In the genomic region with DNA sequence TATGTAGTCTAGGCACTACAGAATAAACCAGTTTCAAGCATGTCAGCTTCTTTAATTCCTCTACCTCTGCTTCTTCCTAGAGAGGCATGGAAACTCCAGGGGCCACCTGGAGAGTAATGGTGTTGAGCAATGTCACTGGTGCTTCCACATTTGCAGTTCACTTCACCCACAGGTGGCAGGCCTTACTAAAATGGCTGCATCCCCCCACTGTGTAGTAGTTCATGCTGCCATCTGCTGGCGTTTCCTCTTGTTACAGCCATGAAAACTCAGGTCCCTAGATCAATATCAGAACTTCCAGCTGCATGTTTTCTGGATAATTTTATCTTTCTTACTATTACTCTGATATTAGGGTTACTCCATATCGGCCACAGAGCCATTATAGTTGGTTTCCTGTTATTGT, we compare ENCODE assay signal across 9 mouse cellular contexts.
DNase-seq lines count a peak whose midpoint lies in the region; ATAC-seq and TF ChIP-seq lines count a peak whose summit lies in the region.
"Had no signal": no experiment of that assay in that cellular context is flagged by ENCODE, and none has a peak within 500 bp of the region (broad histone marks: within the 10 kb centered on the region; RNA-seq: fewer than 3 reads in every experiment).

No protein-coding gene starts in this region.

- H3K9me3 ChIP-seq in MEL (replicated peaks; ENCODE audit: insufficient read depth, low read length), result no peaks in the 10 kb centered on the region
- H3K9me3 ChIP-seq: heart, embryonic 15.5 days; stomach, embryonic 15.5 days had no signal

- H3ac ChIP-seq in C2C12 (ENCODE audit: control insufficient read depth, insufficient read length, low read depth), result no peak overlapping the region

- H3K36me3 ChIP-seq in C2C12 (ENCODE audit: control insufficient read depth, insufficient read depth) (no peaks in the 10 kb centered on the region), MEL (ENCODE audit: control insufficient read depth in 1 of 2, insufficient read depth in 2 of 2, low read length in 2 of 2) (no peaks in the 10 kb centered on the region)
- H3K36me3 ChIP-seq: heart, embryonic 15.5 days; stomach, embryonic 15.5 days had no signal

- no peaks in the 10 kb centered on the region for H3K4me1 ChIP-seq in MEL (ENCODE audit: control insufficient read depth in 1 of 2, insufficient read depth in 2 of 2, low read length in 2 of 2)
- H3K4me1 ChIP-seq: heart, embryonic 15.5 days; stomach, embryonic 15.5 days had no signal

- peak; percentile 56 for ATAC-seq in megakaryocyte, adult 5-6 weeks (ENCODE audit: poor library complexity, severe bottlenecking)

- TF ChIP-seq EP300 in MEL (IDR thresholded peaks at IDR 0.05; ENCODE audit: low read depth in 1 of 2, low read length in 2 of 2), result no peak

- TF ChIP-seq RAD21 in MEL (IDR thresholded peaks at IDR 0.05; ENCODE audit: low read depth, low read length), result peak; percentile 81

- H3K4me3 ChIP-seq in C2C12 (ENCODE audit: insufficient read depth, poor library complexity, severe bottlenecking) (no peak overlapping the region), MEL (ENCODE audit: control insufficient read depth in 1 of 2, insufficient read depth in 1 of 2, low read depth in 2 of 2, low read length in 2 of 2) (no peak overlapping the region)
- no peak overlapping the region for H3K4me3 ChIP-seq in layer of hippocampus, adult 2 months
- H3K4me3 ChIP-seq: heart, embryonic 15.5 days; stomach, embryonic 15.5 days had no signal

- no peak overlapping the region for H3K27ac ChIP-seq in MEL (ENCODE audit: control insufficient read depth, low read depth, low read length)
- no peak overlapping the region for H3K27ac ChIP-seq in layer of hippocampus, adult 2 months
- H3K27ac ChIP-seq: heart, embryonic 15.5 days; stomach, embryonic 15.5 days had no signal

- H3K9ac ChIP-seq in MEL (ENCODE audit: control insufficient read depth, low read depth, low read length, poor library complexity, severe bottlenecking), result no peak overlapping the region
- H3K9ac ChIP-seq: heart, embryonic 15.5 days; stomach, embryonic 15.5 days had no signal

- peak; percentile 56 for DNase-seq in MEL (ENCODE audit: low read depth, low spot score)
- peak; percentile 80 to 85 for DNase-seq in cerebellum, postnatal 10 days
- peak; percentile 30 to 45 for DNase-seq in frontal cortex, postnatal 36 days (ENCODE audit: low spot score in 2 of 2)
- peak; percentile 10 to 54 for DNase-seq in layer of hippocampus, adult 2 months (ENCODE audit: low spot score in 2 of 2)
- peak; percentile 38 for DNase-seq in right cerebral cortex, postnatal 14 days

- no peaks in the 10 kb centered on the region for H3K27me3 ChIP-seq in C2C12 (ENCODE audit: control insufficient read depth, insufficient read depth, insufficient read length)
- H3K27me3 ChIP-seq in MEL (ENCODE audit: control insufficient read depth in 1 of 2, insufficient read depth in 2 of 2, low read length in 2 of 2), result no peaks in the 10 kb centered on the region
- H3K27me3 ChIP-seq: heart, embryonic 15.5 days; stomach, embryonic 15.5 days had no signal

- TF ChIP-seq POLR2A in MEL (IDR thresholded peaks at IDR 0.05; ENCODE audit: control insufficient read depth in 1 of 2, insufficient read depth in 1 of 2, low read depth in 1 of 2, low read length in 2 of 2, poor library complexity in 1 of 2), result no peak

- no peaks in the 10 kb centered on the region for H3K79me3 ChIP-seq in C2C12 (ENCODE audit: low read depth)

- H3K79me2 ChIP-seq in C2C12 (ENCODE audit: control insufficient read depth, insufficient read depth) (no peaks in the 10 kb centered on the region), MEL (ENCODE audit: control insufficient read depth, insufficient read depth, low read length, poor library complexity) (no peaks in the 10 kb centered on the region)

- TF ChIP-seq CTCF in C2C12 (IDR thresholded peaks at IDR 0.05; ENCODE audit: control insufficient read depth, insufficient read depth, insufficient read length) (peak; percentile 35), MEL (IDR thresholded peaks at IDR 0.05 in 2 of 3, conservative IDR thresholded peaks at IDR 0.05 in 1 of 3; ENCODE audit: control insufficient read depth in 1 of 3, insufficient read depth in 1 of 3, low read depth in 2 of 3, low read length in 3 of 3, poor library complexity in 1 of 3, severe bottlenecking in 1 of 3) (peak; percentile 26 to 80 (median 66); a peak in 5 of 6 replicates)
- TF ChIP-seq CTCF in layer of hippocampus, adult 2 months (conservative IDR thresholded peaks at IDR 0.05), result peak; percentile 80

TF ChIP-seq in C2C12, 6 proteins besides CTCF, POLR2A, EP300 and RAD21:
- no peak for TF ChIP-seq FOSL1 (IDR thresholded peaks at IDR 0.05; ENCODE audit: insufficient read depth, low read length, poor library complexity, severe bottlenecking)
- TF ChIP-seq CEBPB (IDR thresholded peaks at IDR 0.05; ENCODE audit: low read depth), result no peak
- TF ChIP-seq MAX (IDR thresholded peaks at IDR 0.05), result no peak
- no peak for TF ChIP-seq MYOG (IDR thresholded peaks at IDR 0.05; ENCODE audit: control insufficient read depth, extremely low read depth, insufficient read length)
- no peak for TF ChIP-seq USF1 (IDR thresholded peaks at IDR 0.05; ENCODE audit: low read depth)
- TF ChIP-seq MYOD1 (IDR thresholded peaks at IDR 0.05; ENCODE audit: control insufficient read depth, insufficient read length, low read depth), result no peak

TF ChIP-seq in MEL, 35 proteins besides CTCF, POLR2A, EP300 and RAD21:
- no peak for TF ChIP-seq USF1 (IDR thresholded peaks at IDR 0.05; ENCODE audit: low read depth, low read length)
- TF ChIP-seq ZC3H11A (IDR thresholded peaks at IDR 0.05; ENCODE audit: low read depth, low read length), result peak; percentile 67
- TF ChIP-seq HCFC1 (IDR thresholded peaks at IDR 0.05; ENCODE audit: low read depth, low read length), result no peak
- TF ChIP-seq SMC3 (IDR thresholded peaks at IDR 0.05; ENCODE audit: low read depth, low read length), result peak; percentile 90
- TF ChIP-seq MAX (IDR thresholded peaks at IDR 0.05; ENCODE audit: low read length), result no peak
- 0 out of 2 replicates have a peak, but pooled peaks have one; percentile 24 for TF ChIP-seq GATA1 (IDR thresholded peaks at IDR 0.05; ENCODE audit: low read depth, low read length)
- no peak for TF ChIP-seq USF2 (IDR thresholded peaks at IDR 0.05; ENCODE audit: borderline replicate concordance in 1 of 2, insufficient read depth in 1 of 2, low read depth in 1 of 2, low read length in 2 of 2)
- TF ChIP-seq GABPA (IDR thresholded peaks at IDR 0.05; ENCODE audit: low read depth, low read length), result no peak
- TF ChIP-seq SIN3A (IDR thresholded peaks at IDR 0.05; ENCODE audit: low read length), result no peak
- TF ChIP-seq POLR2AphosphoS2 (IDR thresholded peaks at IDR 0.05; ENCODE audit: low read length), result no peak
TF ChIP-seq in MEL: peak in this region for 3.

Comparison
In these comparisons a context has a peak if more than half of its experiments do, and no peak if none do; other contexts are left out.
1. DNase-seq: peak in every context shown above with its lines; median percentile 82 in cerebellum, postnatal 10 days; 56 in MEL; 38 in right cerebral cortex, postnatal 14 days; 38 in frontal cortex, postnatal 36 days; 32 in layer of hippocampus, adult 2 months.